Mouse (Mus musculus) neutrophil, adult 5-6 weeks (primary cell): Measurements from ENCODE around the gene Pcsk6. TPM values are rescaled to one million over a fixed set of nuclear protein-coding genes. Genes with fewer than 3 reads are reported as not detected.

Experiments used
- ATAC-seq: fragments of 151-379, 151-347 bp; 2 replicates; pipeline ENCODE4 v1.8.0; 2017; ENCODE audit warnings: mild to moderate bottlenecking, moderate TSS enrichment; ENCODE audit not compliant: insufficient number of reproducible peaks, poor library complexity, low FRiP score, severe bottlenecking; ENCODE audit errors: extremely low read depth
- total RNA-seq: library from RNA; stranded (forward); fragments of 200-1000 nt; gene quantifications from 2 replicates; pipeline ENCODE4 v1.2.3, GENCODE M21; 2017

Gene Pcsk6
- total RNA-seq, 1 experiment from 2014 or later, result not detected

- ATAC-seq, result no peak
These were observed 117.7 kb downstream of the Pcsk6 start for GRCm38 (mm10) chr7:65978996-65979823.

- no peak for ATAC-seq
These were observed 118.5 kb downstream of the Pcsk6 start for GRCm38 (mm10) chr7:65980000-65980399.

GRCm38 (mm10) chr7:65982057-65982456 is 120.5 kb downstream of the Pcsk6 start:
- ATAC-seq, result no peak

- ATAC-seq, result no peak
These were observed 126.7 kb downstream of the Pcsk6 start for GRCm38 (mm10) chr7:65988249-65988648.

GRCm38 (mm10) chr7:65988709-65989108 is 127.2 kb downstream of the Pcsk6 start:
- ATAC-seq, result no peak

DNA sequence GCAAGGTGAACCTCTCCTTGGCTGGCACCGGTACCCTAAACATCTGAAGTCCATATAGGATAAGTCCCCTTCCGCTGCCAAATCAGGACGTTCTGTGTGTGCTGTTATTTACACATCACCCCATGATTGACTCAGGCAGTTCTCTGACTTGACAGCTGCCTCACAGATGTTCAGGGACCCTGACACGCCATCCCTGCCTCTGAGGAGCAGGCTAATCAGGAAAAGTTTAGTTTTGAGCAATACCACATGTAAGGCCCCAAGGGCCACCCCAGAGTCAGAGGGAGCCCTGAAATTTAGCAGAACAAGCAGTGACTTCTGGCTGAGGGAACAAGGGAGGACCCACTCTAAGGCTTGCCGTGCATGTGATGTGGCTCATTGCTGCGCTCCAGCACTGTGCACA is 130.8 kb downstream of the Pcsk6 start:
- no peak for ATAC-seq

GRCm38 (mm10) chr7:65993410-65993809 is 131.9 kb downstream of the Pcsk6 start:
- ATAC-seq, result no peak

- ATAC-seq, result no peak
These were observed 139.7 kb downstream of the Pcsk6 start for GRCm38 (mm10) chr7:66001035-66001754.

GRCm38 (mm10) chr7:66001797-66002196 is 140.3 kb downstream of the Pcsk6 start:
- no peak for ATAC-seq

DNA sequence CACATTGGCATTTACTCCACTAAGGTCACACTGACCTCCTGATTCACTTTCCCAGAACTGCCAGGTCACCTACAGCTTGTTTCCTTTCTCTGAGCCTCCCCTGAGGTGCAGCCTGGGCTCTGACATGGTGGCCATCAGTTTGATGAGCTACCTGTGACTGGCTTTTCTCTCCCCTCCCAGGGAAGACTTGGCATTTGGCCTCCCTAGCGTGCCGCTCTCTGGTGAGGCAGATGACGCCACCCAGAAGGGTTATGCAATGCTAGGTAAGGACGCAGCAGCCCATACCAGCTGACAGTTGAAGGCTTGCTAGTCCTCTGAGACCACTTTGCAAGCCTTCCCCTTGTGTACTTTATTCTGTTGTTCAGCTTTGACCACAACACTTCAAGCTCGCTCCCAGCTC is 141.9 kb downstream of the Pcsk6 start:
- ATAC-seq, result no peak

GRCm38 (mm10) chr7:66003865-66004638 is 142.5 kb downstream of the Pcsk6 start:
- no peak for ATAC-seq

DNA sequence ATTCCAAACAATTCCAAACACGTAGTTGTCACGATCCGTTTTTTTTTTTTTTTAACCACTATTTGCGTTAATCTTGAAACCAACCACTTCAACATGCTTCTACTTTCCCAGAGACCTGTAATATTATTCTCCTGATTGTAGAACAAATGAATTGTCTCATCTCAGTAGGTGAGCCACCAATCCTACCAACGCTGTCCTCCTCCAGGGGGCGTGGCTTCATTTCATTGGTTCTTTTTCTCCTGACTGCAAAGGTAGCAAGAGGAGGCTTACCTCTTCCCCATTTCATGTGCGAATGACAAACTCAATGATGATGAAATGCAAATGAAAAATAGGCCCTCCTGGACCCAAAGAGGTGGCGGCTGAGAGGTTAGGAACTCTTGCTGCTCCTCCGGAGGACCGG is 143.5 kb downstream of the Pcsk6 start:
- ATAC-seq, result no peak

GRCm38 (mm10) chr7:66008161-66008891 is 146.8 kb downstream of the Pcsk6 start:
- ATAC-seq, result no peak

- no peak for ATAC-seq
These were observed 147.3 kb downstream of the Pcsk6 start for GRCm38 (mm10) chr7:66008892-66009273.

DNA sequence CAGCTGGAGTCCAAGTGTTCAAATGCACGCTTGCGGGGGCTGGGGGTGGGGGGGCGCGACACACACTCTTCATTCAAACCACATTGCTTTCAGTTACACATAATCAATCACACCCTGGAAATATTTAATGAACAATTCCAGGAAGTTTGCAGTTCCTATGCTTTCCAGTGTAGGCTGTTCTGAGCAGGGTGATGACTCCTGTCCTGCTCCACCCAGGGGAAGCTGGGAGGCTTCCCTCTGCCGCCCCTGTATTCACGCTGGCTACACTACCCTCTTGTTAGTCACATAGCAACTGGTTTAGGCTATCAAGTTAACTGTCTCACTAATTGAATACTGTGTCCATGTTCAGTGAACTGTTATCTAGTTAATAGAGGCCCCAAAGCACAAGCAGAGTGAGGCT is 149.0 kb downstream of the Pcsk6 start:
- ATAC-seq, result no peak

- no peak for ATAC-seq
These were observed 166.2 kb downstream of the Pcsk6 start for GRCm38 (mm10) chr7:66027747-66028146.

- ATAC-seq, result no peak
These were observed 167.4 kb downstream of the Pcsk6 start for GRCm38 (mm10) chr7:66028766-66029512.

DNA sequence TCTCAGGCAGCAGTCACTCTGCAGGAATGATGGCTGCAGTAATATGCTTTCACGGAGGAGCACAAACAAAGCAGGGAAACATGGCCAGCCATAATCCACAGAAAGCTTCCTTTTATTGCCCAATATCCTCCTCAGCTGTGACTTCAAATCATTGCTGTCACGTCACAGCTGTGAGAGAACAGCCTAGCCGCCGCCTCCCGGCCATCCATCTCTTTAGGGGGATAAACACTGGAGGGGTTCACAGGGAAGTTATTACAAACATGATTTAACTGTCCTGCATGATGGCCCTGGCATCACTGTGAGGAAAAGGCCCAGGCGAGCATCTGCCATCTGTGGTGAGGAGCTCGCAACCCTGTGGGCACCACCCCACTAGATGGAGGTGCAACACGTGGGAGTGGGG is 175.3 kb downstream of the Pcsk6 start:
- no peak for ATAC-seq
